Mouse (Mus musculus): ENCODE data around the gene Sema3b. TPM values are rescaled to one million over a fixed set of nuclear protein-coding genes. Genes with fewer than 3 reads are reported as not detected.

The Sema3b gene
- total and polyA plus RNA-seq, 2 experiments = 0.37 to 0.83 TPM

DNA sequence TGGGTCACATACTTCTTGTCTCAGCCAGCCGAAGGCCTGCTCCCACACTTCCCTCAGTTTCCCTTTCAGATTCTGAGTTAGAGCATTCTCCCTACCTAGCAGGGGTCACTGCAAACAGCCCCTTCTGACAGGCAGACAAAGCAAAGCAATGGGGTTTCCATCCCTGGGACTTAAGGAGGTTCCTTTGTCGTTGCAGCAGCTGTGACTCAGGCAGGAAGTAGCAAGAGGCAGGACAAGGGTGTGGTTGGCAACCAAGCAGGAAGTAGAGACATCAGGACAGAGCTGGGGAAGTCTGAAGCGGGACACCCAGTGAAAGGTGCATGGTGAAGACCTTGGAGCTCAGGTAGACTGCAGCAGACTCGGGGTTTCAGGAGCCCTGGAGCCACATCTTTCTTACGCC, 15.5 kb upstream of the Sema3b start:
- Histone ChIP-seq H3K4me1 (ENCODE audit: control insufficient read depth, insufficient read depth, low read length) (peaks cover 16% of the 10 kb centered on the region), H3K4me3 (ENCODE audit: insufficient read depth, low read depth, low read length) (no peak overlapping the region), H3K79me2 (ENCODE audit: control insufficient read depth, insufficient read depth, low read length) (peaks cover 49% of the 10 kb centered on the region), H3K27me3 (ENCODE audit: control insufficient read depth, insufficient read depth, low read length) (no peaks in the 10 kb centered on the region), H3K36me3 (ENCODE audit: control insufficient read depth, insufficient read depth, low read length) (no peaks in the 10 kb centered on the region), H3K9ac (ENCODE audit: low read depth, low read length) (0 out of 2 replicates have a peak overlapping the region, but pooled peaks have one; percentile 9), H3K27ac (replicated peaks; ENCODE audit: insufficient read depth, low read depth, low read length) (peak overlapping the region; percentile 44)
- DNase-seq (ENCODE audit: extremely low read depth, low read depth, low spot score) = no peak
- TF ChIP-seq POLR2A (IDR thresholded peaks at IDR 0.05; ENCODE audit: extremely low read depth, insufficient read depth, low read length) = no peak
- no peak for TF ChIP-seq CTCF (IDR thresholded peaks at IDR 0.05; ENCODE audit: low read depth, low read length)
- 75% methylated on average over 5 of the region's 5 CpGs for WGBS

DNA sequence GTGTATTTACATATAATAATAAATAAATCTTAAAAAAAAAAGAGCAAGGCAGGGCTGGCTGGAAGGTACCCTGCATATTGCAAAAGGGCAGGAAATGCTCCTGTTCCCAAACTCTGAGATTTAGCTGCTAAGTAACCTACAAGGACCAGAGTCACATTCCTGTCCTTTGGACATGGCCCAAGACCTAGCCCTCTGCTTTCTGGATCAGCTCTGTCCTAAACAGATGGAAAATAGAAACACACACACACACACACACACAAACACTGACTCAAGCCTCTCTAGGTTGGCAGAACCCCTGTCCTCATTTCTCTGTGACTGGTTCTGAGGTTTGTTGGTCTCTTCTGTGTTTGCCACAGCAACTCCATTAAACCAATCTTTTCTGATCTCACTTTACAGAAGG, 11.9 kb upstream of the Sema3b start:
- no peaks in the 10 kb centered on the region for H3K27me3 ChIP-seq (ENCODE audit: control insufficient read depth, insufficient read depth, low read length)
- TF ChIP-seq POLR2A (IDR thresholded peaks at IDR 0.05; ENCODE audit: extremely low read depth, insufficient read depth, low read length) = no peak
- no peak for TF ChIP-seq CTCF (IDR thresholded peaks at IDR 0.05; ENCODE audit: low read depth, low read length)
- H3K79me2 ChIP-seq (ENCODE audit: control insufficient read depth, insufficient read depth, low read length) = peaks cover 24% of the 10 kb centered on the region
- H3K36me3 ChIP-seq (ENCODE audit: control insufficient read depth, insufficient read depth, low read length) = no peaks in the 10 kb centered on the region; the same call in 1 of the 2 replicates
- H3K4me3 ChIP-seq (ENCODE audit: insufficient read depth, low read depth, low read length) = no peak overlapping the region
- peaks cover 24% of the 10 kb centered on the region for H3K4me1 ChIP-seq (ENCODE audit: control insufficient read depth, insufficient read depth, low read length)
- no peak for DNase-seq (ENCODE audit: extremely low read depth, low read depth, low spot score)
- no peak overlapping the region for H3K9ac ChIP-seq (ENCODE audit: low read depth, low read length)
- H3K27ac ChIP-seq (replicated peaks; ENCODE audit: insufficient read depth, low read depth, low read length) = no peak overlapping the region

DNA sequence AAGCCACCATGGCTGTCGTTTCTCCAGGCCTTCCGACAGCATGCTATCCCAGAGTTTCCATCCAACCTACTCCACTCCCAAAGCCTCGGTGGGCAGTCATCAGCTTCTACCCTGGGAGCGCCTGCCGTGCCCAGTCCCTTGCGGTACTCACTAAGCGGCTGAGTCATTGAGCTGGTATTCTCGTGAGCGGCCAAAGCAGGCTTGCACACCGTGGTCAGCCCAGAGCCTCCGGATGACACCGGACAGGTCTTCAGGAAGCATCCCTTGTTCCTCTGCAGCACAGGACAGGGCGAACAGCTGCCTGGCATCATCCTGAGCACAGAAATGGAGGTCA, 10.5 kb upstream of the Sema3b start:
- H3K27me3 ChIP-seq (ENCODE audit: control insufficient read depth, insufficient read depth, low read length) = no peaks in the 10 kb centered on the region
- no peak overlapping the region for H3K4me3 ChIP-seq (ENCODE audit: insufficient read depth, low read depth, low read length)
- no peak for DNase-seq (ENCODE audit: extremely low read depth, low read depth, low spot score)
- peak overlapping the region; percentile 55 for H3K27ac ChIP-seq (replicated peaks; ENCODE audit: insufficient read depth, low read depth, low read length)
- 56% methylated on average over 13 of the region's 13 CpGs for WGBS
- peaks cover 11% of the 10 kb centered on the region; the same call in 1 of the 2 replicates for H3K79me2 ChIP-seq (ENCODE audit: control insufficient read depth, insufficient read depth, low read length)
- H3K4me1 ChIP-seq (ENCODE audit: control insufficient read depth, insufficient read depth, low read length) = peaks cover 21% of the 10 kb centered on the region
- TF ChIP-seq POLR2A (IDR thresholded peaks at IDR 0.05; ENCODE audit: extremely low read depth, insufficient read depth, low read length) (no peak), CTCF (IDR thresholded peaks at IDR 0.05; ENCODE audit: low read depth, low read length) (no peak)
- no peak overlapping the region for H3K9ac ChIP-seq (ENCODE audit: low read depth, low read length)
- no peaks in the 10 kb centered on the region; the same call in 1 of the 2 replicates for H3K36me3 ChIP-seq (ENCODE audit: control insufficient read depth, insufficient read depth, low read length)

- DNase-seq (ENCODE audit: extremely low read depth, low read depth, low spot score) = peak; percentile 86
- Histone ChIP-seq H3K9ac (ENCODE audit: low read depth, low read length) (peak overlapping the region; percentile 56), H3K27me3 (ENCODE audit: control insufficient read depth, insufficient read depth, low read length) (no peaks in the 10 kb centered on the region), H3K4me3 (ENCODE audit: insufficient read depth, low read depth, low read length) (no peak overlapping the region), H3K4me1 (ENCODE audit: control insufficient read depth, insufficient read depth, low read length) (peaks cover 17% of the 10 kb centered on the region), H3K27ac (replicated peaks; ENCODE audit: insufficient read depth, low read depth, low read length) (peak overlapping the region; percentile 83), H3K36me3 (ENCODE audit: control insufficient read depth, insufficient read depth, low read length) (no peaks in the 10 kb centered on the region; the same call in 1 of the 2 replicates), H3K79me2 (ENCODE audit: control insufficient read depth, insufficient read depth, low read length) (peaks cover 7% of the 10 kb centered on the region; the same call in 1 of the 2 replicates)
- TF ChIP-seq CTCF (IDR thresholded peaks at IDR 0.05; ENCODE audit: low read depth, low read length) (no peak), POLR2A (IDR thresholded peaks at IDR 0.05; ENCODE audit: extremely low read depth, insufficient read depth, low read length) (no peak)
- 10% methylated on average over 13 of the region's 13 CpGs for WGBS
Observed at GRCm38 (mm10) chr9:107618778-107619545, 9.9 kb upstream of the Sema3b start.

GRCm38 (mm10) chr9:107618098-107618497, 9.1 kb upstream of the Sema3b start:
- no peak for DNase-seq (ENCODE audit: extremely low read depth, low read depth, low spot score)
- whole genome bisulfite sequencing = 78% methylated on average over 6 of the region's 6 CpGs
- Histone ChIP-seq H3K79me2 (ENCODE audit: control insufficient read depth, insufficient read depth, low read length) (no peaks in the 10 kb centered on the region), H3K9ac (ENCODE audit: low read depth, low read length) (no peak overlapping the region), H3K27me3 (ENCODE audit: control insufficient read depth, insufficient read depth, low read length) (no peaks in the 10 kb centered on the region), H3K36me3 (ENCODE audit: control insufficient read depth, insufficient read depth, low read length) (no peaks in the 10 kb centered on the region; the same call in 1 of the 2 replicates), H3K4me3 (ENCODE audit: insufficient read depth, low read depth, low read length) (no peak overlapping the region), H3K27ac (replicated peaks; ENCODE audit: insufficient read depth, low read depth, low read length) (peak overlapping the region; percentile 83), H3K4me1 (ENCODE audit: control insufficient read depth, insufficient read depth, low read length) (peaks cover 17% of the 10 kb centered on the region)
- no peak for TF ChIP-seq POLR2A (IDR thresholded peaks at IDR 0.05; ENCODE audit: extremely low read depth, insufficient read depth, low read length)

GRCm38 (mm10) chr9:107617461-107617860, 8.4 kb upstream of the Sema3b start:
- no peaks in the 10 kb centered on the region; the same call in 1 of the 2 replicates for H3K36me3 ChIP-seq (ENCODE audit: control insufficient read depth, insufficient read depth, low read length)
- peaks cover 17% of the 10 kb centered on the region for H3K4me1 ChIP-seq (ENCODE audit: control insufficient read depth, insufficient read depth, low read length)
- DNase-seq (ENCODE audit: extremely low read depth, low read depth, low spot score) = no peak
- no peak overlapping the region for H3K27ac ChIP-seq (replicated peaks; ENCODE audit: insufficient read depth, low read depth, low read length)
- TF ChIP-seq CTCF (IDR thresholded peaks at IDR 0.05; ENCODE audit: low read depth, low read length) (no peak), POLR2A (IDR thresholded peaks at IDR 0.05; ENCODE audit: extremely low read depth, insufficient read depth, low read length) (no peak)
- H3K9ac ChIP-seq (ENCODE audit: low read depth, low read length) = no peak overlapping the region
- 76% methylated on average over 2 of the region's 2 CpGs for WGBS
- H3K4me3 ChIP-seq (ENCODE audit: insufficient read depth, low read depth, low read length) = no peak overlapping the region
- H3K79me2 ChIP-seq (ENCODE audit: control insufficient read depth, insufficient read depth, low read length) = no peaks in the 10 kb centered on the region
- H3K27me3 ChIP-seq (ENCODE audit: control insufficient read depth, insufficient read depth, low read length) = no peaks in the 10 kb centered on the region

Data from liver, adult 2 months (tissue).